ENCODE assay signal across 8 mouse cellular contexts in the genomic region with DNA sequence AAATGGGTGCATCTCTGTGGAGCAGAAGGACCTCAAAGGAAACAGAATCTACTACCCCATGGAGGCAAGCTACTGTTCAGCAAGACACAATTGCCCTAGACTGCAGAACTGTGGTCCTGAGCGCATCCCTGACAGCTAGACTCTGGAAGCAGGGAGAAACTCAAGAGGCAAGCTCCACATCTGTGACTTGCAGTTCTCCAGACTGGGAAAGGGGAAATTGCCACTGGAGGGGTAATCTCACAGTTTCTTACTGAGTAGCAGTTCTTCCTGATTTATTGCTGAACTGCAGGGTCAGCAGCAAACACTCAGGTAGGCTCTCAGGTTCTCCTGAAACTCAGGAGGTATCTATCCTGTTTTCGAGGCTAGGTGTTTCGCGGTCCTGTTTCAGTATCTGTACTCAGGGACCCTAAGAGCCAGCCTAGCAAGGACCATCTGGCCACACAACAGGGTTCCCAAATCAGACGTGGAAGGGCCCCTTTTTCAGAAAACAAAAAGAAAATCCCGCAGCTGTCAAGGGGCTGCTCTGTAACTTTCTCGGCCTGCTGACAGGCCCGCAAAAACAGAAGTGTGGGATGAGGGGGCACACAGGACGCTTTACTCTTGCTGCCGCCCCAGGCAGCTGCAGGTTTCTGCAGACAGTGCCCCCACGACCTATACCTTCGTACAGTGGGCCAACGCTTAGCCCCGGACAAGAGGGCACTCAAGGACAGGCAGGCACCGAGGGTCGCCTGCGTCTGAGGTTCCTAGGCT. TPM values are rescaled to one million over a fixed set of nuclear protein-coding genes. Genes with fewer than 3 reads are reported as not detected.
A peak's percentile ranks its signal among the peaks of the same experiment; 100 is the strongest.
DNase-seq lines count a peak whose midpoint lies in the region; ATAC-seq and TF ChIP-seq lines count a peak whose summit lies in the region.

No protein-coding gene starts in this region.

- no peak for TF ChIP-seq CTCF in layer of hippocampus, adult 2 months (conservative IDR thresholded peaks at IDR 0.05)
- TF ChIP-seq CTCF in bone marrow, adult 2 months (IDR thresholded peaks at IDR 0.05; ENCODE audit: control insufficient read depth, insufficient read depth, low read length) = no peak
- no peak for TF ChIP-seq CTCF in forebrain, postnatal 0 days (IDR thresholded peaks at IDR 0.05; ENCODE audit: low read depth)
- TF ChIP-seq CTCF in liver, postnatal 0 days (IDR thresholded peaks at IDR 0.05; ENCODE audit: low read depth) = no peak

- H3K9ac ChIP-seq in forebrain, postnatal 0 days = peak overlapping the region; percentile 95
- peak overlapping the region; percentile 93 for H3K9ac ChIP-seq in liver, postnatal 0 days (replicated peaks)

- H3K9me3 ChIP-seq in forebrain, postnatal 0 days (ENCODE audit: low read length) = no peaks in the 10 kb centered on the region
- H3K9me3 ChIP-seq in liver, postnatal 0 days (ENCODE audit: low read length) = no peaks in the 10 kb centered on the region

- TF ChIP-seq POLR2A in bone marrow, adult 2 months (IDR thresholded peaks at IDR 0.05; ENCODE audit: borderline replicate concordance, control insufficient read depth, low read depth, low read length) = no peak

- H3K27me3 ChIP-seq in forebrain, postnatal 0 days (ENCODE audit: insufficient read depth, low read length) = no peaks in the 10 kb centered on the region
- no peaks in the 10 kb centered on the region for H3K27me3 ChIP-seq in liver, postnatal 0 days (ENCODE audit: insufficient read depth, low read length)

- H3K4me2 ChIP-seq in forebrain, postnatal 0 days (ENCODE audit: low read depth) = peak overlapping the region; percentile 75
- H3K4me2 ChIP-seq in liver, postnatal 0 days (ENCODE audit: low read depth, low read length) = peak overlapping the region; percentile 86

- peaks cover 2% of the 10 kb centered on the region; the same call in 1 of the 2 replicates for H3K4me1 ChIP-seq in bone marrow, adult 2 months (ENCODE audit: control insufficient read depth, insufficient read depth, low read length)
- peaks cover 10% of the 10 kb centered on the region; the same call in 1 of the 2 replicates for H3K4me1 ChIP-seq in forebrain, postnatal 0 days (ENCODE audit: insufficient read depth)
- peaks cover 28% of the 10 kb centered on the region for H3K4me1 ChIP-seq in liver, postnatal 0 days (ENCODE audit: insufficient read depth)

- TF ChIP-seq EP300 in liver, postnatal 0 days (IDR thresholded peaks at IDR 0.05; ENCODE audit: low read depth) = no peak

- ATAC-seq in forebrain, postnatal 0 days = no peak
- no peak; the same call in 1 of the 2 replicates for ATAC-seq in liver, postnatal 0 days

- 9% methylated on average over 17 of the region's 17 CpGs for WGBS in bone marrow, adult 2 months
- 14% methylated on average over 17 of the region's 17 CpGs for WGBS in forebrain, postnatal 0 days
- WGBS in liver, postnatal 0 days (ENCODE audit: insufficient replicate concordance) = 10% methylated on average over 17 of the region's 17 CpGs

- H3K27ac ChIP-seq in layer of hippocampus, adult 2 months = peak overlapping the region; percentile 96
- H3K27ac ChIP-seq in bone marrow, adult 2 months (ENCODE audit: control insufficient read depth, insufficient read depth, low read depth, low read length, poor library complexity) = peak overlapping the region; percentile 35
- peak overlapping the region; percentile 87 for H3K27ac ChIP-seq in forebrain, postnatal 0 days (ENCODE audit: low read depth, low read length)
- H3K27ac ChIP-seq in liver, postnatal 0 days (ENCODE audit: low read depth) = peak overlapping the region; percentile 86

- peaks cover 11% of the 10 kb centered on the region; the same call in 1 of the 2 replicates for H3K36me3 ChIP-seq in forebrain, postnatal 0 days (ENCODE audit: insufficient read depth)
- H3K36me3 ChIP-seq in liver, postnatal 0 days (replicated peaks; ENCODE audit: insufficient read depth, low read length) = no peaks in the 10 kb centered on the region

- DNase-seq in layer of hippocampus, adult 2 months (ENCODE audit: low spot score in 2 of 2) = no peak
- DNase-seq in layer of hippocampus, adult 9-10 months (ENCODE audit: low spot score) = no peak
- DNase-seq in forebrain, postnatal 0 days = no peak
- DNase-seq in liver, postnatal 0 days = no peak
- DNase-seq in ovary, postnatal 14 days (ENCODE audit: low spot score) = no peak
- DNase-seq in gastrocnemius, postnatal 10 days = no peak
- DNase-seq in adrenal gland, adult 2 months = no peak

- peak overlapping the region; percentile 92 for H3K4me3 ChIP-seq in layer of hippocampus, adult 2 months
- H3K4me3 ChIP-seq in bone marrow, adult 2 months (replicated peaks; ENCODE audit: control insufficient read depth, low read depth, low read length) = peak overlapping the region; percentile 70
- H3K4me3 ChIP-seq in forebrain, postnatal 0 days (ENCODE audit: low read depth, low read length) = peak overlapping the region; percentile 87
- peak overlapping the region; percentile 85 for H3K4me3 ChIP-seq in liver, postnatal 0 days (ENCODE audit: low read depth, low read length)

RNA-seq across cellular contexts. Expression of gene Capn15, which starts 0.9 kb away (rescaled TPM):
- total RNA-seq in layer of hippocampus, adult 2 months (2021) = 10 to 100 TPM; 53.6 to 58.8 TPM
- polyA plus RNA-seq in bone marrow, adult 2 months (2011; ENCODE audit: insufficient read depth, insufficient read length, low replicate concordance, missing spikeins) = 11.7 and 18.2 TPM in 2 replicates
- total RNA-seq in forebrain, postnatal 0 days (2014; rRNA removed) = 24.7 and 24.9 TPM in 2 replicates
- 11.4 and 15.2 TPM in 2 replicates for polyA plus RNA-seq in forebrain, postnatal 0 days (2015; fragmentation: Nextera tagmentation; extraction: Ambion mirVana)
- 6.6 and 8.3 TPM in 2 replicates for polyA plus RNA-seq in liver, postnatal 0 days (2015; fragmentation: Nextera tagmentation; extraction: Ambion mirVana)
- 1 to 10 TPM; 6.7 to 8.6 TPM for total RNA-seq in gastrocnemius, postnatal 10 days (2021)
- total RNA-seq in adrenal gland, adult 2 months (2021) = 10 to 100 TPM; 16.3 to 18.1 TPM
- polyA plus RNA-seq in adrenal gland, adult 2 months (2012; rRNA removed) = 49.0 and 51.5 TPM in 2 replicates

RNA-seq across cellular contexts. Expression of gene A930017K11Rik, which starts 32.4 kb away (rescaled TPM):
- under 1 TPM; 0.41 to 0.64 TPM for total RNA-seq in layer of hippocampus, adult 2 months (2021)
- not detected in 2 replicates for polyA plus RNA-seq in bone marrow, adult 2 months (2011; ENCODE audit: insufficient read depth, insufficient read length, low replicate concordance, missing spikeins)
- 0.10 TPM in 1 of 2 replicates, not detected in the other for total RNA-seq in forebrain, postnatal 0 days (2014; rRNA removed)
- polyA plus RNA-seq in forebrain, postnatal 0 days (2015; fragmentation: Nextera tagmentation; extraction: Ambion mirVana) = 0.07 TPM in 1 of 2 replicates, not detected in the other
- polyA plus RNA-seq in liver, postnatal 0 days (2015; fragmentation: Nextera tagmentation; extraction: Ambion mirVana) = not detected in 2 replicates
- total RNA-seq in gastrocnemius, postnatal 10 days (2021) = not detected
- total RNA-seq in adrenal gland, adult 2 months (2021) = not detected
- polyA plus RNA-seq in adrenal gland, adult 2 months (2012; rRNA removed) = 0.13 TPM in 1 of 2 replicates, not detected in the other

RNA-seq across cellular contexts. Expression of gene Nhlrc4, which starts 40.0 kb away (rescaled TPM):
- total RNA-seq in layer of hippocampus, adult 2 months (2021) = 1 to 10 TPM; 1.3 to 1.5 TPM
- polyA plus RNA-seq in bone marrow, adult 2 months (2011; ENCODE audit: insufficient read depth, insufficient read length, low replicate concordance, missing spikeins) = 3.8 and 6.8 TPM in 2 replicates
- total RNA-seq in forebrain, postnatal 0 days (2014; rRNA removed) = not detected in 2 replicates
- 0.44 TPM in 1 of 2 replicates, not detected in the other for polyA plus RNA-seq in forebrain, postnatal 0 days (2015; fragmentation: Nextera tagmentation; extraction: Ambion mirVana)
- 2.0 and 3.8 TPM in 2 replicates for polyA plus RNA-seq in liver, postnatal 0 days (2015; fragmentation: Nextera tagmentation; extraction: Ambion mirVana)
- not detected for total RNA-seq in gastrocnemius, postnatal 10 days (2021)
- not detected for total RNA-seq in adrenal gland, adult 2 months (2021)
- polyA plus RNA-seq in adrenal gland, adult 2 months (2012; rRNA removed) = not detected in 2 replicates

RNA-seq across cellular contexts. Expression of gene Pigq, which starts 40.0 kb away (rescaled TPM):
- 100 to 1,000 TPM; 120 TPM for total RNA-seq in layer of hippocampus, adult 2 months (2021)
- 241 and 296 TPM in 2 replicates for polyA plus RNA-seq in bone marrow, adult 2 months (2011; ENCODE audit: insufficient read depth, insufficient read length, low replicate concordance, missing spikeins)
- 42.2 and 50.6 TPM in 2 replicates for total RNA-seq in forebrain, postnatal 0 days (2014; rRNA removed)
- polyA plus RNA-seq in forebrain, postnatal 0 days (2015; fragmentation: Nextera tagmentation; extraction: Ambion mirVana) = 58.1 and 63.7 TPM in 2 replicates
- polyA plus RNA-seq in liver, postnatal 0 days (2015; fragmentation: Nextera tagmentation; extraction: Ambion mirVana) = 56.0 and 58.7 TPM in 2 replicates
- 10 to 100 TPM; 38.4 to 39.1 TPM for total RNA-seq in gastrocnemius, postnatal 10 days (2021)
- 100 to 1,000 TPM; 105 to 121 TPM for total RNA-seq in adrenal gland, adult 2 months (2021)
- 160 and 187 TPM in 2 replicates for polyA plus RNA-seq in adrenal gland, adult 2 months (2012; rRNA removed)

Comparison
In these comparisons a context has a peak if more than half of its experiments do, and no peak if none do; other contexts are left out.
1. H3K27ac ChIP-seq: peak in every context shown above with its lines; median percentile 96 in layer of hippocampus, adult 2 months; 87 in forebrain, postnatal 0 days; 86 in liver, postnatal 0 days; 35 in bone marrow, adult 2 months.